Mouse (Mus musculus) heart, postnatal 0 days (tissue): Measurements from ENCODE around the gene Usp36. TPM values are rescaled to one million over a fixed set of nuclear protein-coding genes. Genes with fewer than 3 reads are reported as not detected.
A peak's percentile ranks its signal among the peaks of the same experiment; 100 is the strongest.

Source experiments
- ATAC-seq: fragments of 200-750 bp; cut with Nextera tagmentation; 2 replicates; pipeline ENCODE4 v1.8.0; 2017; ENCODE audit warnings: low read depth, moderate number of reproducible peaks, moderate library complexity; ENCODE audit not compliant: insufficient read depth
- DNase-seq: peaks from one replicate; pipeline ENCODE4 v3.0.0-alpha.2; 2016; ENCODE audit warnings: low spot score
- H3K27ac ChIP-seq: fragments of 300-500 bp; sonication (generic); 2 replicates; pipeline ENCODE4 v1.5.1; 2014; ENCODE audit warnings: low read depth, mild to moderate bottlenecking
- H3K27me3 ChIP-seq: fragments of 300-500 bp; sonication (generic); 2 replicates; pipeline ENCODE4 v1.6.1; 2014; ENCODE audit warnings: low read length, mixed read lengths; ENCODE audit not compliant: control insufficient read depth, insufficient read depth
- H3K36me3 ChIP-seq: fragments of 300-500 bp; sonication (generic); replicated peaks from 2 replicates; pipeline ENCODE4 v1.6.1; 2014; ENCODE audit warnings: low read length, mixed read lengths; ENCODE audit not compliant: control insufficient read depth, insufficient read depth
- H3K4me1 ChIP-seq: fragments of 300-500 bp; sonication (generic); 2 replicates; pipeline ENCODE4 v1.6.1; 2014; ENCODE audit warnings: antibody characterized with exemption; ENCODE audit not compliant: control insufficient read depth, insufficient read depth
- H3K4me2 ChIP-seq: fragments of 300-500 bp; sonication (generic); 2 replicates; pipeline ENCODE4 v1.6.1; 2014; ENCODE audit warnings: low read depth, mild to moderate bottlenecking, low read length, moderate library complexity
- H3K4me3 ChIP-seq: fragments of 300-500 bp; sonication (generic); 2 replicates; pipeline ENCODE4 v1.5.1; 2014; ENCODE audit warnings: low read depth, low read length
- H3K9ac ChIP-seq: fragments of 300-500 bp; sonication (generic); replicated peaks from 2 replicates; pipeline ENCODE4 v1.6.1; 2014; ENCODE audit warnings: low read depth, low read length, mixed read lengths
- H3K9me3 ChIP-seq: fragments of 300-500 bp; sonication (generic); replicated peaks from 2 replicates; pipeline ENCODE4 v1.6.1; 2016; ENCODE audit warnings: low read length; ENCODE audit not compliant: control insufficient read depth
- CTCF ChIP-seq: IDR thresholded peaks from 2 replicates; pipeline ENCODE4 v1.5.1; 2016; ENCODE audit warnings: antibody characterized with exemption, control low read depth, low read depth
- EP300 ChIP-seq: IDR thresholded peaks from 2 replicates; pipeline ENCODE4 v1.6.1; 2016; ENCODE audit warnings: antibody characterized with exemption, low read depth
- WGBS: fragments of 180-500 bp; shearing (Covaris S2); extraction: QIAGEN DNeasy Blood & Tissue Kit; methylation state at CpG from one replicate; pipeline ENCODE4 v1.1.7; 2014; 5-methylcytosine and 5-hydroxymethylcytosine counted together
- polyA plus RNA-seq: library from polyadenylated mRNA; unstranded; fragments of >200 nt; fragmentation: Nextera tagmentation; extraction: Ambion mirVana; gene quantifications from 2 replicates; pipeline ENCODE4 v1.2.1, GENCODE M21; 2015
- total RNA-seq: library from RNA; depleted of rRNA; stranded (reverse); fragments of >200 nt; gene quantifications from 2 replicates; pipeline ENCODE4 v1.2.3, GENCODE M21; 2014; ENCODE audit warnings: low replicate concordance

Usp36 gene
- total and polyA plus RNA-seq, 2 experiments from 2014 or later = 6.6 to 10.4 TPM

DNA sequence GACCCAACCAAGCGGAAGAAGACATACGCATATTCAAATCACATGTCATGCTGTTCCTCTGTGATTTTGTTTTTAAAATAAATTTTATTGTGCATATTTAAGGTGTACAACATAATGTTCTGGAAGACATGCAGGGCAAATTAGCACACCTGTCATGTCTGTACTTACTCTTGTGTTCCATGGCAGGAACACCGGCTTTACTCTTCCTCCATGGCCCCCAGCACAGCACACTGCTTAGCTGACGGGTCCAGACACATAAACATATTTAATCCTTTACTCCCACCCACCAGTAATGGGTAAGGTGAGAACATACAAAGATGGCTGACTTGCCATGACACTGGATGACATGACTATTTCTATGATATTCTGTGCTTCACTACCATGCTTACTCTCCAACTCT lies 71.0 kb downstream of the Usp36 start:
- no peak for ATAC-seq
- no peak for DNase-seq
- Histone ChIP-seq H3K4me1 (peaks cover 30% of the 10 kb centered on the region), H3K27me3 (no peaks in the 10 kb centered on the region), H3K27ac (no peak overlapping the region), H3K4me2 (no peak overlapping the region), H3K9me3 (no peaks in the 10 kb centered on the region), H3K4me3 (no peak overlapping the region), H3K36me3 (no peaks in the 10 kb centered on the region), H3K9ac (no peak overlapping the region)
- no peak for TF ChIP-seq EP300
- TF ChIP-seq CTCF = no peak
- WGBS = 94% methylated on average over 4 of the region's 4 CpGs

DNA sequence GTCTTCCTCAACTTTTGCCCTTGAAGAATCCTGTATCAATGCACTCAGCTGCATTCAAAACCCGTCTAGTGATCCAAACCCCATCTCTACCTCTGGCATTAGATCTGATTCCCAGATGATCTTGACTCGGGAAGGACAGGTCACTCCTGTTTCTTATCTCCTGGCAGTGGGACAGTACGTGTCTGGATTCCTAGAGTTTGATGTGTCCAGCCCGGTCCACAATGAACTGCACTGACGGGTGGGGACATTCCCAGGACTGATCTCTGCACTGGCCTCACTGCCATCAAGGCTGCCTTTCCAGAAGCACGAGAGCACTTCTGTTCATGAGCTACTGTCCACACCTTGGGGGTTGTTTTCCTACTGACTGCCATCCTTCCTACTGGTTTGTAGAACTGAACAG lies 73.6 kb downstream of the Usp36 start:
- no peak for ATAC-seq
- Histone ChIP-seq H3K4me1 (peaks cover 32% of the 10 kb centered on the region), H3K9ac (no peak overlapping the region), H3K27ac (peak overlapping the region; percentile 3; the same call in 1 of the 2 replicates), H3K4me3 (no peak overlapping the region), H3K4me2 (no peak overlapping the region), H3K27me3 (no peaks in the 10 kb centered on the region), H3K36me3 (no peaks in the 10 kb centered on the region), H3K9me3 (no peaks in the 10 kb centered on the region)
- 23% methylated on average over 6 of the region's 6 CpGs for WGBS
- no peak for DNase-seq
- TF ChIP-seq CTCF = no peak

DNA sequence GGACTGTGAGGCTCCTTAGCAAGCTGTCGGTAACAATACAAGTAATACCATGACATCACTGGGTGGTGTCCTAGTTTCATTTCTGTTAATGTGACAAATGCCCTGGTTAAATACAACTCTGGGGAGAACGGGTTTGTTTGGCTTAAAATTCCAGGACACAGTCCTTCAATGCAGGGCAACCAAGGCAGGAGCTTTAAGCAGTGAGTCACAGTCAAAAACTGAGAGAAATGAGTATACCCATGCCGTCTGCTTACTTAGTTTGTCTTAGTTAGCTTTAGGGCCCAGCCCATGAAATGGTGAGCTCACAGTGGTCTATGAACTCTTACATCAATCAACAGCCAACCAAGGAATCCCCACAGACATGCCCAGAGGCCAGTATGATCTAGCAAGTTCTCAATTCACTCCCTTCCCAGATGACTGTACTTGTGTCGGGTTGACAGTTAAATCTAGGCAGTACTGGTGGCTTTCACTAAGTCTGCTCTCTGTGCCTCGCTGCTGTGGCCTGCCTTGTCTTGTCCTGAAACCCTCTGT lies 74.1 kb downstream of the Usp36 start:
- TF ChIP-seq CTCF (no peak), EP300 (no peak)
- no peak for ATAC-seq
- peak overlapping the region; percentile 3 for H3K27ac ChIP-seq

DNA sequence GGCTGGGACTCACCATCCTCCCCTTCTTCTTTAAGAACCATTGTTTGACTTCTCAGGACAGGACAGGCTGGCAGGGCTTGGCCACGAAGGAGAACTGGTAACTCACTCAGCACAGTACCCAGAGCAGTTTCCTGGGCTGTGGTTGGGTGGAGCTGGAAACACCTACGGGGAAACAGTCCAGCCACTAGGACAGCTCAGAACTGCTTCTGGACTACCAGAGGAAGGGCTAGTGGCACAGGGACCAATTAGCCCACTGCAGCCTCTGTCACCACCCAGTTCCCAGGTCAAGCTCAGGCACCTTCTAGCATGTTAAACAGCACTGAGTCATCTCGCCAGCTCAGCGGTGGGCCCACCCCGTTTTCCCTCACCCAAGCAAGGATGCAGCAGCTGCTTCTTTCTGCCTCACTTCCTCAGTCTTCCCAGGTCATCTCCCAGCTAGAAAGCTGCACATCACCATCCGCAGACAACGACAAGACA lies 77.4 kb downstream of the Usp36 start:
- Histone ChIP-seq H3K9ac (no peak overlapping the region), H3K27me3 (no peaks in the 10 kb centered on the region), H3K4me1 (peaks cover 68% of the 10 kb centered on the region), H3K4me3 (no peak overlapping the region), H3K9me3 (no peaks in the 10 kb centered on the region), H3K4me2 (no peak overlapping the region), H3K36me3 (no peaks in the 10 kb centered on the region), H3K27ac (peak overlapping the region; percentile 35; the same call in 1 of the 2 replicates)
- 59% methylated on average over 7 of the region's 7 CpGs for WGBS
- ATAC-seq (no peak), DNase-seq (no peak)
- TF ChIP-seq CTCF (no peak), EP300 (no peak)

More for the DNA sequence above, 74.1 kb downstream of the Usp36 start:
- H3K27me3 ChIP-seq = no peaks in the 10 kb centered on the region
- H3K36me3 ChIP-seq = no peaks in the 10 kb centered on the region
- 54% methylated on average over 5 of the region's 5 CpGs for WGBS
- H3K4me1 ChIP-seq = peaks cover 37% of the 10 kb centered on the region
- H3K9me3 ChIP-seq = no peaks in the 10 kb centered on the region
- H3K4me3 ChIP-seq = no peak overlapping the region
- H3K4me2 ChIP-seq = no peak overlapping the region
- H3K9ac ChIP-seq = no peak overlapping the region
- DNase-seq = no peak

DNA sequence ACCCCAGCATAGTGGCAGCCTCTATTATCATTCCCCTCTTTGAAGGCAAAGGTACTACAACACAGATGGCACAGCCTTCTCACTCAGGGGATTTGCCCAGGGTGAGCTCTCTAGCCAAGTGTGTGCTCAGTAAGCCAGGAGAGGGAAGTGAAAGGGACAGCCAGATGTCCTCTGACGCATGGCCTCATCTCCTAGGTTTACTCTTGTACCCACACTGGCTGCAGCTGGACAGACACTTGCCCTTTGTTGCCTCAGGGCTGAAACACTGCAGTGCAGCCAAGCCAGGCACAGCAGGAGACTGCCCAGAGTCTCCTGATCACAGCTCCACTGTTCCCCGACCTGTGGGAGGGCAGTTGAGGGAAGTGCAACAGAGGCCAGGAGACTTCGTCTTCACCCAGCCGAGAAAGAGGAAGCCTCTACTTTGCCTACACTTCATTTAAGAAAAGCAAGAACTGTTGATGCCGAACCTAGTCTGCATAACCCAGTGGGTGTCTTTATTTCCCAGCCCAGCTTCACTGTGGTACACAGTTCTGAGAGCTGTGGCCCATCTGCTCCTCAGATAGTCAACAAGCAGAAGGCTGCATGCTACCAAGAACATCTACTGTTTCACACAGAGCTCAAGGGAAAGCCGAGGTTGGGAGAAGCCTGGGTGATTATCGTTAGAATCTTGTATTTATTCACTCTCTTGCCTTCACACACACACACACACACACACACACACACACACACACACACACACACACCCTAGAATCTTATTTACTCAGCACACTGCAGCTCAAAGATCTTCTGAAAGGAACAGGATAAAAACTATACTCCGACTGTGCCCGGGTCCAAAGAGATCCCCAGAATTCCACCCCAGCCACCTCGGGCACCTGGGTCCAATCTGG lies 78.1 kb downstream of the Usp36 start:
- H3K4me3 ChIP-seq = no peak overlapping the region
- peak overlapping the region; percentile 56 for H3K27ac ChIP-seq
- 52% methylated on average over 10 of the region's 10 CpGs for WGBS
- no peaks in the 10 kb centered on the region for H3K27me3 ChIP-seq
- no peaks in the 10 kb centered on the region for H3K9me3 ChIP-seq
- no peak for TF ChIP-seq CTCF
- no peak overlapping the region for H3K9ac ChIP-seq
- H3K4me1 ChIP-seq = peaks cover 72% of the 10 kb centered on the region
- ATAC-seq = peak; percentile 7; the same call in 1 of the 2 replicates
- DNase-seq = no peak
- H3K4me2 ChIP-seq = no peak overlapping the region
- H3K36me3 ChIP-seq = no peaks in the 10 kb centered on the region
